Mouse (Mus musculus): ENCODE measurements around the gene Gys1.

DNA sequence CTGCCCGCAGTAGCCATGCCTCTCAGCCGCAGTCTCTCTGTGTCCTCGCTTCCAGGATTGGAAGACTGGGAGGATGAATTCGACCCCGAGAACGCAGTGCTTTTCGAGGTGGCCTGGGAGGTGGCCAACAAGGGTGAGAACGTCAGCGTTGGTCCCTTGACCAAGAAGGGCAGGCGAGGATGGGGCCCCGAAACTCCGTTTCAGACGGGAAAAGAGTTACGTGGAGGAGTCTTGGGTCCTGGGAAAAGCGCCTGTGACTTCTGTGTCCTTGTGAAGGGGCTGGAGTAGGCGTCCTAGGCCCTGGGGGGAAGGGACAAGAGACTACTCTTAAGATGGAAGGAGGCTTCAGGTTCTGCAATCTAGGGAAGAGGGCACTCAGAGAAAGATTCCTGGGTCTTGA is 394 bp downstream of the Gys1 start:
- TF ChIP-seq CTCF (IDR thresholded peaks at IDR 0.05; ENCODE audit: low read depth) (no peak), EP300 (IDR thresholded peaks at IDR 0.05; ENCODE audit: low read depth) (no peak)
